Mouse (Mus musculus): ENCODE data around the gene Ndufa12. TPM values are rescaled to one million over a fixed set of nuclear protein-coding genes. Genes with fewer than 3 reads are reported as not detected.
A peak's percentile ranks its signal among the peaks of the same experiment; 100 is the strongest.

Gene Ndufa12
- polyA plus RNA-seq, 1 experiment from 2014 or later: 423 TPM

GRCm38 (mm10) chr10:94255744-94256143, 57.2 kb downstream of the Ndufa12 start:
- H3K4me2 ChIP-seq: no peak overlapping the region
- no peak for ATAC-seq (ENCODE audit: insufficient read depth)
- H3K27me3 ChIP-seq (ENCODE audit: insufficient read depth, low read length): no peaks in the 10 kb centered on the region
- H3K27ac ChIP-seq (ENCODE audit: low read depth): no peak overlapping the region
- H3K4me3 ChIP-seq (ENCODE audit: low read depth, low read length): no peak overlapping the region
- 28% methylated on average over 6 of the region's 6 CpGs for WGBS
- no peaks in the 10 kb centered on the region for H3K4me1 ChIP-seq (ENCODE audit: insufficient read depth)
- H3K9ac ChIP-seq: no peak overlapping the region
- no peaks in the 10 kb centered on the region for H3K36me3 ChIP-seq (ENCODE audit: insufficient read depth)
- TF ChIP-seq CTCF (IDR thresholded peaks at IDR 0.05; ENCODE audit: low read depth): no peak
- DNase-seq: no peak
- no peaks in the 10 kb centered on the region for H3K9me3 ChIP-seq (ENCODE audit: low read depth, low read length)

DNA sequence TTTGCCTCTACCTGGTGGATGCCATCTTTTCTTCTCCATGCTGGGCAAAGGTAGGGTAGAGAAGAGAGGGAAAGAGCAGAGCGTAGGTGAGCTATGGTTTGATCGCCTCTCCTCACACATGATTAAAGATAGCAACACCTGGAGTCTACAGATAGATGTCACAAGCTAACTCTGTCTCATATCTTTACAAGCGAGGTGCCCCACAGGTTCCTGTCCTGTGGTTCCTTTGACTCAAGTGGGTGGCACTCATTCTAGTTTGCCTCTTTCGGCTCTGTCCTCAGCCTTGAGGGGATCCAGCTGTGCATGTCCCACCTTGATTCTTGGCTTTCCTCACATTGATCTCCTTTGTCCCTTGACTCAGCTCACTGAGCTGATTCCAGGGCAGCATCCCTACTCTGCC, 58.0 kb downstream of the Ndufa12 start:
- no peaks in the 10 kb centered on the region for H3K4me1 ChIP-seq (ENCODE audit: insufficient read depth)
- TF ChIP-seq CTCF (IDR thresholded peaks at IDR 0.05; ENCODE audit: low read depth): no peak
- WGBS: 81% methylated on average over 4 of the region's 4 CpGs
- H3K4me2 ChIP-seq: no peak overlapping the region
- no peaks in the 10 kb centered on the region for H3K27me3 ChIP-seq (ENCODE audit: insufficient read depth, low read length)
- no peak for ATAC-seq (ENCODE audit: insufficient read depth)
- H3K9ac ChIP-seq: no peak overlapping the region
- DNase-seq: no peak
- no peak overlapping the region for H3K27ac ChIP-seq (ENCODE audit: low read depth)
- no peaks in the 10 kb centered on the region for H3K36me3 ChIP-seq (ENCODE audit: insufficient read depth)
- no peaks in the 10 kb centered on the region for H3K9me3 ChIP-seq (ENCODE audit: low read depth, low read length)
- H3K4me3 ChIP-seq (ENCODE audit: low read depth, low read length): no peak overlapping the region

- Histone ChIP-seq H3K4me1 (ENCODE audit: insufficient read depth) (no peaks in the 10 kb centered on the region), H3K9me3 (ENCODE audit: low read depth, low read length) (no peaks in the 10 kb centered on the region), H3K27ac (ENCODE audit: low read depth) (no peak overlapping the region), H3K9ac (no peak overlapping the region), H3K36me3 (ENCODE audit: insufficient read depth) (no peaks in the 10 kb centered on the region), H3K4me2 (no peak overlapping the region), H3K27me3 (ENCODE audit: insufficient read depth, low read length) (no peaks in the 10 kb centered on the region), H3K4me3 (ENCODE audit: low read depth, low read length) (no peak overlapping the region)
- no peak for TF ChIP-seq CTCF (IDR thresholded peaks at IDR 0.05; ENCODE audit: low read depth)
- 69% methylated on average over 1 of the region's 1 CpGs for WGBS
- ATAC-seq (ENCODE audit: insufficient read depth): no peak
- no peak for DNase-seq
Measured at GRCm38 (mm10) chr10:94260544-94260943, 62.0 kb downstream of the Ndufa12 start.

DNA sequence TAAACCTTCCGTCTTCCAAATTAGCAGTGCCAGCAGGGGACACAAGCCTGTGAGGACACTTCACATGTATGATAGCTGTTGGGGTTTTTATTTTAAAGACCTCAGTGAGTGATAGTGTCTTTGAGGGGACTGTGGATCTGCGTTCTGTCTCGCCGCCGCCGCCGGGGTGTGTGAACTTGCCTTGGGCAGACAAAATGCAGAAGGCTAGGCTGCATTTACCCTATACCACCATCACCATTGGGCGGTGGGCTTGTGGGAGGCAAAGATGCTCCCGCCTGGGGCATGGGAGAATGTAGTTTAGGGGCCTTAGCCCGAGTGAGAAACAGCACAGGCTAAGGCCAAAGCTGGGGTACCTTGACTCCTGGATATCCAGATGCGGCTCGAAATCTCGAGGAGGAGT, 64.1 kb downstream of the Ndufa12 start:
- Histone ChIP-seq H3K27ac (ENCODE audit: low read depth) (no peak overlapping the region), H3K36me3 (ENCODE audit: insufficient read depth) (no peaks in the 10 kb centered on the region), H3K27me3 (ENCODE audit: insufficient read depth, low read length) (no peaks in the 10 kb centered on the region), H3K9ac (no peak overlapping the region), H3K4me1 (ENCODE audit: insufficient read depth) (no peaks in the 10 kb centered on the region), H3K4me3 (ENCODE audit: low read depth, low read length) (no peak overlapping the region), H3K9me3 (ENCODE audit: low read depth, low read length) (no peaks in the 10 kb centered on the region), H3K4me2 (no peak overlapping the region)
- no peak for TF ChIP-seq CTCF (IDR thresholded peaks at IDR 0.05; ENCODE audit: low read depth)
- ATAC-seq (ENCODE audit: insufficient read depth) (no peak), DNase-seq (no peak)
- 86% methylated on average over 13 of the region's 13 CpGs for WGBS

DNA sequence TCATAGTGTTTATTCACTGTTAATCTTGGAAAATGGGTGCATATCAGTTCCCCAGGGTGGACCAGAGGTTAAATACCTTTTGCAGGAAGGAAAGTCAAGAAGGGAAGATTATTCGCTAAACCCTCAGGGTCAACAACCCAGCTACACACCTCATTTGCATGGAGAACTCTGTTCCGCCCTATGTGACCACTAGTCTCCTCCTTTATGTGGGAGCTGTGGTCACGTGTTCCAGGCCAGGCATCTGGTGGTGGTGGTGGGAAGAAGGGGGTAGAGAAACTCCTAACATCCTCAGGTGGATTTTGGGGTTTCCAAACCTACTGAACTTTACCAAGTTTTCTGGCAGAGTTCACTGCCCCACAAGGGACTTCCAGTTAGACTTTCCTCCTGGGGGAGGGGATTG, 64.7 kb downstream of the Ndufa12 start:
- Histone ChIP-seq H3K27ac (ENCODE audit: low read depth) (no peak overlapping the region), H3K27me3 (ENCODE audit: insufficient read depth, low read length) (no peaks in the 10 kb centered on the region), H3K36me3 (ENCODE audit: insufficient read depth) (no peaks in the 10 kb centered on the region), H3K4me2 (no peak overlapping the region), H3K9ac (no peak overlapping the region), H3K4me3 (ENCODE audit: low read depth, low read length) (no peak overlapping the region), H3K4me1 (ENCODE audit: insufficient read depth) (no peaks in the 10 kb centered on the region), H3K9me3 (ENCODE audit: low read depth, low read length) (no peaks in the 10 kb centered on the region)
- WGBS: 74% methylated on average over 3 of the region's 3 CpGs
- DNase-seq (no peak), ATAC-seq (ENCODE audit: insufficient read depth) (no peak)
- TF ChIP-seq CTCF (IDR thresholded peaks at IDR 0.05; ENCODE audit: low read depth): no peak

GRCm38 (mm10) chr10:94265656-94266542, 67.4 kb downstream of the Ndufa12 start:
- no peak overlapping the region for H3K4me3 ChIP-seq (ENCODE audit: low read depth, low read length)
- H3K4me2 ChIP-seq: no peak overlapping the region
- WGBS: 68% methylated on average over 17 of the region's 17 CpGs
- DNase-seq: peak; percentile 34
- no peaks in the 10 kb centered on the region for H3K4me1 ChIP-seq (ENCODE audit: insufficient read depth)
- TF ChIP-seq CTCF (IDR thresholded peaks at IDR 0.05; ENCODE audit: low read depth): no peak
- H3K36me3 ChIP-seq (ENCODE audit: insufficient read depth): no peaks in the 10 kb centered on the region
- ATAC-seq (ENCODE audit: insufficient read depth): no peak
- no peaks in the 10 kb centered on the region for H3K27me3 ChIP-seq (ENCODE audit: insufficient read depth, low read length)
- H3K9ac ChIP-seq: no peak overlapping the region
- no peaks in the 10 kb centered on the region for H3K9me3 ChIP-seq (ENCODE audit: low read depth, low read length)
- no peak overlapping the region for H3K27ac ChIP-seq (ENCODE audit: low read depth)

Other genes starting within 250 kb of the Ndufa12 start
- gene Vezt, start 162.9 kb upstream of the Ndufa12 start, polyA plus RNA-seq (2014; fragmentation: Nextera tagmentation; extraction: Ambion mirVana): 29.3 and 30.0 TPM in 2 replicates
- 3.3 and 3.6 TPM in 2 replicates for gene Fgd6, start 162.7 kb upstream of the Ndufa12 start, polyA plus RNA-seq (2014; fragmentation: Nextera tagmentation; extraction: Ambion mirVana)
- gene Nr2c1, start 50.7 kb upstream of the Ndufa12 start, polyA plus RNA-seq (2014; fragmentation: Nextera tagmentation; extraction: Ambion mirVana): 9.5 and 10.2 TPM in 2 replicates
- not detected in 2 replicates for gene Gm4792, start 100.0 kb downstream of the Ndufa12 start, polyA plus RNA-seq (2014; fragmentation: Nextera tagmentation; extraction: Ambion mirVana)
- 5.3 and 5.4 TPM in 2 replicates for gene Tmcc3, start 113.2 kb downstream of the Ndufa12 start, polyA plus RNA-seq (2014; fragmentation: Nextera tagmentation; extraction: Ambion mirVana)

Measured in lung, embryonic 14.5 days (tissue).